Mouse (Mus musculus) embryo, embryonic 11 days (tissue): ENCODE measurements at regions not wholly inside any gene's neighbourhood (a gene's known extent, or its start where the extent isn't known, plus 50 kb on each side); places are given as distances from the start of the nearest gene placed in this dataset.

Experiments
- DNase-seq: peaks from one replicate; pipeline ENCODE4 v3.0.0-alpha.2; 2015

DNA sequence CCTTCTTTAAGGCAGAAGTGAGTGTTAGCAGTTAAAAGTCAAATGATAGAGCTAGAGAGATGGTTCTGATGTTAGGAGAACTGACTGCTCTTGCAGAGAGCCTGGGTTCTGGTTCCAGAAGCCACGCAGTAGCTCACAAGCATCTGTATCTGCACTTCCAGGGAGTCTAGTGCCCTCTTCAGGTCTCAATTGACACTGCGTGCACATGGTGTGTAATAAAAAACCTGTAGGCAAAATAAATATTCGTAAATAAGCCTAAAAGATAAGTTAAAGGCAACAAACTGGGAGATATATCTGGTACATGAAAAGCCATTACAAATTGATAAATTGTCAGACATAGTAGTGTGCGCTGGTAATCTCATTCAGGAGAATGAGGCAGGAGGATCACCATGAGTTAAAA, 133.8 kb upstream of the Csf3r start:
- DNase-seq = peak; percentile 25

DNA sequence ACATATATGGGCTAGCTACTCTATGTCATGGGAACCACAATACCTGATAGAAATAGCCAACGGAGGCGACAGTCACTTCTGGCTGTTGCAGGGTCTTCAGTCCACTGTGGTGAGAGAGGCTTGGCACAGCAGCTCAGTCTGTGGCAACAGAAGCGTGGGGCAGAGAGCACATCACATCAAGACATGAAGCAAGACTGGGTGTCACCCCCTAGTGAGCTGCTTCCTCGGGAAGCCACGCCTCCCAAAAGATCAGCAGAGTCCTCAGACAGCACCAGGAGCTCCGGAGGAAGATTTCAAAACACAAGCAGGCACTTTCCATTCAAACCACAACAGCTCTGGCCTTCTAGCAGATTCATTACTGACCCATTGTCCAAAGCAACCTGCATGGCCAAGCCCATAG, 131.2 kb upstream of the Csf3r start:
- DNase-seq = no peak

DNA sequence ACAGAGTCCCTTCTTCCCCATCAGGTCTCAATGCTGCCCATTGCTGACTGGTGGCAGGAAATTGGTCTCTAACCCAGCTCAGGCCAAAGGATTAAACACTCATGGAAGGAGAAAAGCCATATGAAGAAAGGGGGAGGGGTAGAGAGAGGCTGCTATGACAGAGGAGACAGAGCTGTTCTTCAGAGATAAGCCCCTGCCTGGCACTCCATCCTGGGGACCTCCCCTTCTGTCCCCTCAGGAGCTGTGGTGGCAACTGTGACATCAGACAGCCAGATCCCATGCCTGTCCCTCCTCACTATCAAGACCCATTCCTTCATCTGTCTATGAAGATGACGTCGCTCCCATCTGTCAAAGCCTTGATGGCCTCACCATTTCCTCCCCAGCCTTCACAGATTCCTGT, 126.6 kb upstream of the Csf3r start:
- no peak for DNase-seq

DNA sequence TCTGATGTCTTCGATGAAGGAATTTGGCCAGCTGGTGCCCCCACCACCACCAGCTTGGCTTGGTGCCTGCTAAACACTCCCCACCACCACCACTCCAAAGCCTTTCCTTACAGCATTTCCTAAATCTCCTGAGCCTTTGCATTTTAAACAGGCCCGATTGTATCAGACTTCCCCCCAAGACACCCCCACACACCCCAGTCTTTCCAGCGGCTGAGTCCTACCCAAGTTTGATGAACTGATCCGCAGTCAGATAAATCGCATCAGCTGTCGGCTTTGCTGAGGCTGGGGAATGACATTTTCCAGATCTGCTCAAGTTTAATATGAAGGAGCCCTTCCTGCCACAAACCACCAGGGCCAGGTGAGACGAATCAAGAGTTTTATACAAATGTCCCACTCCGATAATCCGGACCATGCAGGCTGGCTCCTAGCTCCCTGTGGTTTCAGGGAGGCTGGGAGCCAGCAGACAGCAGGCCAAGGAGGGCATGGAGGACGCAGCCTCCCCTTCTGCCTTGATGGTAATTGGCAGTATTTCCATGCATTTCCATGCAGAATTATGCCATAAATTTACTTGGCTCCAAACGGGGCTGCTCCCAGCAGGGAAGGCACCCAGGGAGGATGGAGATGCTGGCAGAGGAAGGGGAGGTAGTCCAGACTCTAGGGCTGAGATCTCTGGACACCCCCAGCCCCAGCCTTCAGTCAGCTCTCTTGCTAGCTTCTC, 125.6 kb upstream of the Csf3r start:
- no peak for DNase-seq

DNA sequence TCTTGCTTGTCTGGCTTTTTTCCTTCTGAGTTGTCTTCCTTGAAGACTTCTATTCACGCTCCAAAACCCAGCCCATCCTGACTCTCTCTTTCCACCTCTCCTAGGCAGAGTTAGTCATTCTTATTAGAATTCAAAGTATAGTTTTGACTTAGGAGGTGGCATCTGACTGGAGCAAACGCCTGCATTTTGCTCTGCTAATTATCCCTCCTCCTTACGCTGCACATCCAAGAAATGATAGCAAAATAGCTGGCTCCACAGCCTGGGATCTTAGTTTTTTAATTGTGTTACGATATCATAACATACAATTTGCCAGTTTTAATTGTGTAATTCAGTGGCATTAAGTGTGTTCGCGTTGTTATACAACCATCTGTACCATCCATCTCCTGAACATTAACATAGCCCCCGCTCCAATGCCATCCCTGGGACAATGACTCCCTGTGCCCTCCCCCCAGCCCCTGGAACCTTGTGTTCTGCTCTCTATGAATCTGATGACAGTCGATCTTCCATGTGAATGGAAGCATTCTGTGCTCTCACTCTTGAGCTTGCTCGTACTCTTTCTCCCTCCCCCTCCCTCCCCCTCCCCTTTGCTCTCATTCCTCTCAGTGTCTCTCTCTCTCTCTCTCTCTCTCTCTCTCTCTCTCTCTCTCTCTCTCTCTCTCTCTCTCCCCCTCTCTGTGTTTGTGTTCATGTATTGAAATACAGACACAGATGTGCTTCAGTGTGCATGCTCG, 122.6 kb upstream of the Csf3r start:
- DNase-seq = no peak

DNA sequence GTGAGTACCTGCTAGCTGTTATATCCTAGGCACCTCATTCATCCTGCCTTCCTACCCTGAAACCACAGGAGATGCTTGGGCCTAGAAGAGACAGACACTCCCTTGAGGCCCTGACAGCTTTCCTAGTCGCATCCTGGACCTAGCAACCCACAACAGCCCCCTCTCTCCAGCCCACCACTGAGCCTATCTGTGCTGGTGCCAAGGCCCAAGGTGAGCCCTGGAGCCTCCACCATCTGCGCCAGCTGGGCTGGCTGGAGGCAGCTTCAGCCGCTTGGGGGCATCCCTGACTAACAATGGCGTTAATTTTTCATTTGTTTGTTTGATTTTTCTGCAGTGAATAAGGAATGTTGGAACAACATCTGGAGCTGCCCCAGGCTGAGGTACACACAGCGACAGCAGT, 118.1 kb upstream of the Csf3r start:
- no peak for DNase-seq

DNA sequence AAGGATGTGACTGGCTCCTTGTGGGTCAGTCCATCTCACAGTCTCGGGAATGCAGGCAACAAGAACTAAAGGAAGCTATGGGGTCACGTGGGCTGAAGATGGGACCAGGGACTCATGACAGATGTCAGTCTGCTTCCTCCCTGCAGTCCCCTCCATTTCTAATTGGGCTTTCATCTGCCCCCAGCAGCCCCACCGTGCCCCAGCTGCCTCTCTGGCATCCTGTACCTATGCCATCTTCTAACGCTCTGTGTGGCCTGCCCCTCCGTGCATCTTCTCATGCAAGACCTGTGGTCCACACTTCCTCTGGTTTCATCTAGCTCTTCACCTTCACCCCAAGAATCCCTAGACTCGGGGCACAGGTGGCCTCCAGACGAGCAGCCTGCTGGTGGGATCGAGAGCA, 115.4 kb upstream of the Csf3r start:
- DNase-seq = no peak

DNA sequence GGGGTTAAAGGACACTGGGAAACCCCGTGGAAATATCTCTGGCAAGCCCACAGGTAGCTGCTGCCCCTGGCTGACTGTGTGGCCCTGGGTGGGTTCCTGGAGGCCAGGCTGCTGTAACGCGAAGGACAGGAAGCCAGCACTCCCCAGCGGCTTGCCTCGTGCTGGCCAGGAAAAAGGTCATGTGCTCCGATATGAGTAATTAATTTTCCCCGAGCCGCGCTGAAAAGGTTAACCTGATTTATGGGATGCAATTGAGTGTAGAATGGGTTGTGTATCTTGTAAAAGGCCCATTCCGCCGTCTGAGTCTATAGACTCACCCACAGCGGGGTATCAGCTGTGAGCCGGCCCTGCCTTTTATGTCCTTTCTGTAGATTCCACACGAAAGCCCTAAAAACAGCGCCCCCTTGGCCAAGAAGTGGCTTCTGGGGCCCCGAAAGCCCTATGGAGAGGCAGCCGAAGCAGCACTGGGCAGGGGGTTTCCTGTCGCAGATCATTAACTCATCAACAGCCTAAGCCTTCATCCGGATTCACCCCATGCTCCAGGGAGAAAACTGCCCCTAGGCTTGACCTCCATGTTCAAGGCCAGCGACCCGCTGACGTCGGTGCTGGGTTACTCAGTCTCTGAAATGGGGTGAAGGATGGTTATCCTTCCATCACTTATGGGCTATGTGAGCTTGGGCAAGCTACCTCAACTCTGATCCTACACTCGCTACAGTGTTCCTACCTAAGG, 112.6 kb upstream of the Csf3r start:
- peak; percentile 58 for DNase-seq

DNA sequence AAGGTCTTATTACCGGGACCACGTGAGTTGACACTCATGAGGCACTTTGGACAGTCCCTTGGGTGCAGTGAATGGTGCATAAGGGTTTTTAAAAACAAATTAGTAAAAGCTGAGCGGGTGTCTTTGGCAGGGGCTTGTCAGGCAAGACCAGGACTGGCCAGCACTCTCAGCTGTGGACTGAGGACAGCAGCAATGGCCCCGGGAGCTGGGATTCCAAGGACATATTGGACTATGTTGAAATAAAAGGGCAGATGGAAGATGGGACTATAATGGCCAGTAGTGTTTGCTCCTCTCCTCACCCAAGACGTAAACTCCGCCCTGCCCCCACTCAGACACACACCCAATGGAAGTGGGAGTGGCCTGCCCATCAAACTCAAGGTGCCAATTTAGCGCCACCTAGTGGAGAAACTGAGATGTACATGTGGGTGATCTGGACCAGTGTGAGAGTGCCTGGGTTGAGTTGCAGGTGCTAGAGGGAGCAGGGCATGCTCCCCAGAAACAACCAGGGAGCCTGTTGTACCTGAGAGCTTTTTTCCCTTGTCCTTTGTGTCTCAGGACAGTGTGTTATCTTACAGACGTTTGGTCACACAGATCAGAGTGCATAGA, 111.8 kb upstream of the Csf3r start:
- peak; percentile 86 for DNase-seq

DNA sequence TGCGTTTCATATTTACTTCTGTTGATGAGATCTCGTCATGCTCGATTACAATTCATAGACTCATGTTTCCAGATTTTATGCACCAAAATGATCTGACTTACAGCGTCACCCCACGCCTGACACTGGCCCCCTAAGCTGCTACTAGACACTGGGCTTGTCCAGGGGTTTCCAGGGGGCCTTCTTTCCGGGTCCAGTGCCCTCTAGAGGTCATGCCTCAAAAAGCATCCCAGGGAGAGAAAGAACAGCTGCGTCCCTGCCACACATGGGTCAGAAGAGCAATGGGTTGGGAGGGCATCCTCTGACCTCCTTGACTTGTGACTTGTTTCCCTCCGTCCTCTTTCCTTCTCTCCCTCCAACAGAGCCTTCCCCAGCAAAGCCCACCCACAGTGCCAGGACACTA, 109.2 kb upstream of the Csf3r start:
- DNase-seq = peak; percentile 69

DNA sequence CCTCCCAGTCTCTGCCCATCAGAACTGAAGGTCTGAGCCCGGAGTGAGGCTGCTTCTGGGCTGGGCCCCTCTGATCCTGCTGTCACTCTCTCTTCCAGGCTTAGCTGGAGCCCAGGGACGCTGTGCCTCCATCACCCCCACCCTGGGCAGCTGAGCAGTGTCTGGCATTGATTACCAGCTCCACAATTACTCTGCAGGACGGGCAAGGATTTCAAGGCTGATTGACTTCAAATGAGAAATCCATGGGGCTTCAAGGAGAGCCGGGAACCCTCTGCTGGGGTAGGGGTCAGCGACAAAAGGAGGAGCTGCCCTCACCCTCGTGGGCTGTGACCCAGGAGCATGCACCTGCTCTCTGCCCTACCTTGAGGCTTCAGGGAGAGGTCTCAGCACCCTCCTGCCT, 107.1 kb upstream of the Csf3r start:
- no peak for DNase-seq

DNA sequence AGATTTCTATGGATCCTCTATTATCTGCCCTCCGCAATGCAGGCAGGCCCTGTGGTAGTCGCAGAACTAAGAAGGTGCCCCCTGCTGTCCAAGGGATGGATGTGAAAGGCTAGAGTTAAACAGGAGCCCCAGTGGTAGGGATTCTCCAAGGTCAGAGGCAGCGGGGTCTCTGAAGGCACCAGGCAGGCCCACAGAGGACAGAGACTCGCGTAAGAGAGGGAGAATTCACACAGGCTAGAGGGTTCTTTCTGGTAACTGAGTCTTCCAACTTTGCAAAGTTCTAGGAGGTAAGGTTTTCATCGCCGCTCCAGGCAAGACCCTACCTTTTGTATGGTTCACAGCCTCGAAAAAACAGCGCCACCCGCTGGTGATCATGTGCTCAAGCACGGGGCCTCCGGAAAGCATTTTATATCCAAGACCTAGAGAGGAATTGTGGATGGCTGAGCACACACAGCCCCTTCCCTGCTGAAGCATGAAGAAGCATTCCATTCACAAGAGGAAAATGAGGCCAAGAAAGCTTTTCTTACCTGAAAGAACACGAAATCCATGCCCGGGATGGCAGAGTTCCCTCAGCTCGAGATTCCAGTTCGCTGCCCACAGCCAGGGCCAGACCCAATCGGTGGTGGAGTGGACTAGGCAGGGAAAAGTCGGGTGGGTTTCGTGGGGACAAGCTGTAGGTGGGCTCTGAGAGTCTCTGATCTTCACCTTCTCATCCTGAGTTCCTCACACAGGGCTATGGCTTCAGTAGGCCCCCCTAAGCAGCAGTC, 102.6 kb upstream of the Csf3r start:
- DNase-seq = peak; percentile 85

DNA sequence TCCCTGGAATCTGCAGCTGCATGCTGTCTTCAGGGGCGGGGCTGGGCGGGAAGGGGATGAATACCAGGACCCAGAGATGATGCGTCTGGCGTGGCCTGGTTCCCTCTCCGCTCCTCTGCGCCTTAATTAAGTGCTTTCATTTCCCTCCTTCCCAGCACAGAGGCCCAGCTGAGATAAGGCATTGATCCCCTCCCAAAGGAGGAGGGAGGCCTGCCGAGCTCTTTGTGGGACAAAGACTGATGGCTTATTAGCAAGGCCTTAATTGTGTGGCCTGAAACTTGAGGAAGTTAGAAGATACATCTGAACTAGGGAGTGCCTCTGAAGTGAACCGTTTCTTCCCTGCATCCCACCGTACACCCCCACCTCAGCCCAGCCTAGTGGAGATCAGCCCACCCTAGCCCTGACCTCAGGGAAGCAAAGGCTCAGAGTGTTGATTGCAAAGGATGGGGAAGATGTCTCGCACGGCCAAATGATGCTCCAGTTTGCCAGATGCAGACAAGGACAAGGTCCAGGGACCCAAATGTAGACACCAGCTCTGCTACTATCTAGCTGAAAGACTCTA, 102.0 kb upstream of the Csf3r start:
- peak; percentile 52 for DNase-seq

DNA sequence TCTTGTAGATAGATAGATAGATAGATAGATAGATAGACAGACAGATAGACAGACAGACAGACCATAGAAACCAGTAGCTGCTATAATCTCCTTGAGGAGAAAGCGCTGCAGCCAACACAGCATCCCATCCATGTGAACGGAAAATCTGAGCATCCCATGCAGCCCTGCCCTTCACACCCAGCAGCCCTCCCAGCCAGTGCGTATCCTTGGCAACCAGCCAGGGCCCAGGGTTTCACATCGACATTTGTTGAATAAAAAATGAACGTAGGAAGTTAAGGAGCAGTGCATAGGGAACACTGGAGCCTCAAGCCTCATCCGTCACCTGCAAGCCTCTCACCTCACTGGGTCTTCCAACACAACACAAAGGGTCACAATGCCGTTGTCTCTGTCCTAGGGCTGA, 101.1 kb upstream of the Csf3r start:
- DNase-seq = peak; percentile 64

DNA sequence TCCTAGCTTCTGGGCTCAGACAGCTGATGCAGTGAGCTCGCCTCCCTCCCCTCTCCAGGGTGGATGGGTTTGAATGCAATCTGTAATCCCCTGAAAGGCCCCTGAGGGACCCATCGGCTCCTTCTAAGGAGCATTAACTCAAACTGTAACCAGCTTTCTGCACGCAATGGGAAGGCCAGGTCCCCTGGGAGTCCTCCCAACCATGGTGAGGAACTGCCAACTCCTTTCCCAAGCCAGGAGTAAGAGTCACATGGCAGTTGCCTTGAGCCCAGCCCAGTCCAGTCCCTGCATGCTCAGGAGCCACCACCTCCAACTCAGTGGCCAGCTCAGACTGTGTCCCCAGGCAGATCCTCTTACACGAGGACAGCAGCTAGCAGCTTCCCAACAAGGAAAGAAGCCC, 96.2 kb upstream of the Csf3r start:
- no peak for DNase-seq

DNA sequence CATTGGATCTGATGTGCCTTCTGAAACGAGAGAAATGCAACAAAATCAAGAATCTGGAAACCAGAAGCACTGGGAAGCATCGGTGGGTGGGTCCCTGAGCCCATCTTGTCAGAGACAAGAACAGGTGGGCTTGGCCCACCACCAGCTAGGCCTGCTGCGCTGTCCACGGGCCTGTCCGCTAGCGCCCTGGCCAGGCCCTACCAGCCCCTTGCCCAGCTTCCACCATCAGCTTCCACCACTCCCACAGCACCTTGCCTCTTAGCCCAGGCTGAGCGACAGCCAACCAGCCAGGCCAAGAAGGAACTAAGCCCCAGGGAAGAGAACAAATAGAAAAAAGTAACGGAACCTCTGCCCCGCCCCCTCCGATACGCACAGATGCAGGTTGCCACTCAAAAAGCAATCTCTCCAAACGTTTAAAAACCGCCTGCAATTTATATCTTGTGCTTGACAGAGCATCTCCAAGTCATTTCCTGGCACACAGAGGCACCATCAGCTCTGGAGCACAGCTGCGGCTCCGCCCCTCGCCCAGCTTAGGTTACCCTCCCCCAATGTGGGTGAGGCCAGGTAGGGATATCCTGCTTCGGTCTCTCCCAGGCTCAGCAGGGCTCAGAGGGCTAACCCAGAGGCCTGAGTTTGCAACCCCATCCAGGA, 95.1 kb upstream of the Csf3r start:
- no peak for DNase-seq

DNA sequence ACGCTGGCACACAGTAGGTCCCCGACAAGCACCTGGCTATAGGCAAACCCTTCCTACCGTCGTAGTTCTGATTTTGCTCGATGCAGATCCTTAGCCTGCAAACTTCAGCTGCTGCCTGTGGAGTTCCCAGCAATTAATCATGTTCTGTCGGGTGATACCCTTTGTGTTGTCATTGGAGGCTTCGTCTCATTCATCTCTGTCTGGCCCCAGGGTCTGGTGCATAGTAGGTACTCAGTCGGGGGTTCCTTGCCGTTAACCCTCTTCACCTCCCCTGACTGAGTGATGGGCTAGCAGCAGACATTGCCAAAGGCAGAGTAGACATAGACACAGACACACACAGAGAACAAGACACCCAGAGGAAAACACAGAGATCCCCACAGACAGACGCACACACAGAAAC, 93.6 kb upstream of the Csf3r start:
- no peak for DNase-seq

DNA sequence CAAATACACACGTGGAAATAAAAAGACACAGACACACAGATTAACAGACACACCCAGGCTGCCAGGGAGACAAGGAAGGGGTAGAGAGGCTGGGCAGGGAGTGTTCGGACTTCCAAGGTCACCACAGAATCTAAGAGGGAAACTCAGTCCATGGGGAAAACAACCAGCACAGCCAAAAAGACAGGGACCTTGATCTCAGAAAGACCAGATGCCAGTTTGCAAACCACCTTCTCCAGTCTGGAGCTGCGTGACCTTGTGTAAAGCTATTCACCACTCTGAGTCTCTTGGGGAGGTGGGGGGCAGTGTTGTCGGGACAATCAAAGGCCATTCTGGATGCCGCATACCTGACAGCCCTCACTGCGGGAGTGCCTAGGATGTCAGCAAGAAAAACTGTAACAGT, 93.0 kb upstream of the Csf3r start:
- no peak for DNase-seq

DNA sequence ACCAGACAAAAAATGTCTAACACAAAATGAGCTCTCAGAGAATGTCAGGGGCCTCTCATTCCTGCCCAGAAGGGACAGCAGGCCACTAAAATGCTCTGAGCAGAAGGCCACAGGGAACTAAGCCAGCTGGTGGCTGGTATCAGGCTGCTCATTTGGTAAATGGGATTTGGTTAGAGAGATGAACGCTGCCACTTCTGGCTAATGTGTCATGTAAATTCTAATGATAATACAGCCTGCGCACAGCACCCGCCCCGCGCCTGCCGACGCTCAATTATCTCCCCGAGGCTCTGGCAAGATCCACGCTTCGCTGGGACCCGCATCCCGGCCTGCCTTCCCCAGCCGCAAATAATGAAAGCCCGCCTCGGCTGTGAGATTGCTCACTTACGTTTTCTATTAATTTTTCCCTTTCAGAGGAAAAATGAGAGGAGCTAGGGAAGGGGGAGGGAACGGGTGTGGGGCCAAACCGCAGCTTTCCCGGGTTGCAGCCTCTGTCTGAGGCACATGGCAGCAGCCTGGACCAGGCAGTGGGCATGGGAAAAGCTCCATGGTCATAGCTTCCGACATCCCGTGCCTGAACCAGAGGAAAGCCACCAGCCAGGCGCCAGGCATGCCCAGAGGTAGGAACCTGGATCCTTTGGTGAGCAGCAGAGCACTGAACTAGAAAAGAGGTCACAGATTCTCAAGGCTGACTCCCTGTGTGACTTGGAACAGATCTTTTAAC, 92.2 kb upstream of the Csf3r start:
- no peak for DNase-seq

DNA sequence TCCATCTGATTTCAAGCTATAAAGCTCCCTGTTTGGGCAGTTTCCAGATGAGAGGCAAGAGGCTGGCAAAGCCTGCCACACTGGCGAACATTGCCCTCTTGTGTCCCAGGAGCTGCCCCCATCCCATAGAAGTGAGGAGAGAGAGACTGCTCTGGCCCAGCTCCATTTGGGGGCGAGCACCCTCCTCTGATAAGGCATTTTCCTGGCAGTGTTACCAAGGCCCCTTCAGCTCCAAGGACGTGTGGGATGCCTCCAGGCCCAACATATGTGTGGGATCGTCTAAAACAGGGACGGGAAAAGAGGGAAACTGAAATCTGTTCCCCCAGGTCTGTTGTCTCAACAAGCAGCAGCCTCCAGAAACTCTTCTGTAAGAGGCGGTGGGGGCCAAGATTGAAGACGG, 88.0 kb upstream of the Csf3r start:
- no peak for DNase-seq

DNA sequence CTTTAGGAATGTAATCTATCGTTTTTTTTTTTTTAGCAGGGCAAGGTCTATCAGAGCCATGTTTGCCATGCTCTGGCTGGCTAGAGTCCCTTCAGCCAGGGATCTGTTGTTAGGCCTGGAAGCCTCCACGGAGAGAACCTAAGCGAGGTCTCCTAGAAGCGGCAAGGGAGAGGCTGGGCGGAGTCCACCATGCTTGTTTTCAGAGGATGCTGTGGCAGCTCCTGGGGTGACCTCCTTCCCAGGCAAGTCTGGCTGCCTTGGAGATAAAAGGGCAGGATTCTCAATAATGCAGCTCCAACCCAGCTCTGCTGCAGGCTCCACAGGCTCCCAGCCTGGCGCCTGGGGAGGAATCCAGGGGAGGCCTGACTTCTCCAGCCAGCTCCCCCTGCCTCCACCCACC, 86.2 kb upstream of the Csf3r start:
- no peak for DNase-seq
